Mouse (Mus musculus) yolk sac, embryonic 10.5 days (tissue): ENCODE results near the gene Scaper.

ENCODE experiments used
- DNase-seq: peaks from one replicate; pipeline ENCODE4 v3.0.0-alpha.2; 2017; ENCODE audit warnings: low spot score

Scaper gene

DNA sequence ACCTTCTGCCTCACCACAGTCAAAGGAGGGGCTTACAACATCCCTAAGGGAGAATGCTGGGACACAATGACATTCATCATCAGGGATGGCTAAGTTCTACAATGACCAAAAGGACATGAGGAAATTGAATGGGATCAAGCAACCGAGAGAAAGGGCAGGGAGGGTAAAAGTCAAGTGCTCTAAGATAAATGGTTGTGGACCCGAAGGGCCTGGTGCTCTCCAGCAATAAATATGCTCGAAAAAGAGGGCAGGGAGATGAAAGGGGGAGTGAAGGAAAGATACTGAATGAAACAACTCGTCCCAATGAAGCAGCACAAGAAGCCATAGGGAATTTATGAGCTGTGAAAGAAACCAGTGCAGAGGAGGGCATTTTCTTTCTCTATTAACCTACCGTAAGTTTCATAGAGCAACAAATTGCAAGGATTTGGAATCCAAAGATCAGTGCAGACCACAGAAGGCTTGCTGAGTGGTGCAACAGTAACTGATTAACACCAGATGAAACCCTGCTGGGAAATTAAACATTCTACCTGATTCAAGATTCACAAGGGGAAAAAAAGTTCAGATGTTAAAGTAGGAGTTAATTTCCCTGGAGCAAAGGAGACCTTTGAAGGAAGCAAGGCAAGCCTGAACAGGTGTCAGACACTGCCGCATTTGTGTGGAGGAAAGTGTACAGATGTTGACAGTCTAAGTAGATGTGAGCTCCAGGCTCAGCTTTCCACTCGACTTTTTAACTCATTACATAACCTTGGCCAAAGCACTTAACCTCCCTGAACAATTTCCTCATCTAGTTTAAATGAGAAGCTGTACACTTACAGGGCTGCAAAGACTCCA lies 329.0 kb downstream of the Scaper start:
- no peak for DNase-seq

DNA sequence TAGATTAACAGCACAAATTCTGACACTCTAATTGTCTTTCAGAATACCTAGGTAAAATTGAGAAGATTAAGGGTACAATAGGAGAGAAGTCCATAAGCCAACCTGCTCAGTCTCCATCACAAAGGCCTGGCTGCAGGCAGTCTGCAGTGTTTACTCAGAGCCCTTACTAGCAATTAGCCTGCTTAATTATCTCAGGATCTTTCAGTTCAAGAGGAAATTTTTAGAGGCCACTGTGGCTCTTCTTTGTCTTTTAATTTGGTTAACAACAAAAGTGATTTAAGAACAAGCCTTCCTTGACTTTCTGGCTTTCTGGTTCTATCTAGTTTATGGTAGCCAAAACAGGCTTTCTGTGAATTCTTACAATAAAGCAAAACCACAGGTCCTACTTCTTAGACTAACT lies 339.3 kb downstream of the Scaper start:
- DNase-seq: no peak

DNA sequence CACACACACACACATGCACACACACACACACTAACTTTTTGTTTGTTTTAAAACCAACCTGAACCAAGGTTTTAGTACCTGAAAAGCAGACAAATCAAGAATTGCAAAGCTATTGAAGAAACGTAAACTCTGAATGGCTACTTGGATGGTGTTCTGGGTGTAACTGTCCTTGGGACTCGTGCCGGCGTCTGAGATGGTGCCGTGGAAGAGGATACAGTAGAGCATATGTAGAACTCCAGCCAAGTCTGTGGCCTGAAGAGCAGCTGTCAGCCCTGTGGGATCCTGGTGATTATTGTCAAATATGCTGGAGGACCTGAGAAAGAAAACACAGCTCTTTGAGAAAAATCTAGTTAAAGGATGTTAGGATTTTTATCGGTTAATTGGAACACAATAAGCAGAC lies 351.8 kb downstream of the Scaper start:
- no peak for DNase-seq

DNA sequence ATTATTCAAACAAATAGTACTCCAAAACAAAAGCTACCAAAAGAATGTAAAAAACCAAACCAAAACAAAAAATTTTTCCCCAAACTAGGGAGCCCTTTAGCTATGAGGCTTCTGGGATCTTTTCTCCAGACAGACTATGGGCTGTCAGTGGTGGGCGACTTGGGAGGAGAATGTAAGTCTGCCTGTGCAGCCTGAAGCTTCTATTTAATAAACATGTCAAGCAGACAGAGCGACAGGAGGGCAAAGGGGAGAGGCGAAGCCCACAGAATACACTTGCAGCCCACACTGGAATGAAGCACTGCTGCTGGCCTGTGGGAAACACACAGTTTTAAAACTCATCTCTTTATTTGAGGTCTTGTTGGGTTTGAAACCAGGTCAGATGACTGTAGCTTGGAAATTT lies 356.5 kb downstream of the Scaper start:
- peak; percentile 7 for DNase-seq

DNA sequence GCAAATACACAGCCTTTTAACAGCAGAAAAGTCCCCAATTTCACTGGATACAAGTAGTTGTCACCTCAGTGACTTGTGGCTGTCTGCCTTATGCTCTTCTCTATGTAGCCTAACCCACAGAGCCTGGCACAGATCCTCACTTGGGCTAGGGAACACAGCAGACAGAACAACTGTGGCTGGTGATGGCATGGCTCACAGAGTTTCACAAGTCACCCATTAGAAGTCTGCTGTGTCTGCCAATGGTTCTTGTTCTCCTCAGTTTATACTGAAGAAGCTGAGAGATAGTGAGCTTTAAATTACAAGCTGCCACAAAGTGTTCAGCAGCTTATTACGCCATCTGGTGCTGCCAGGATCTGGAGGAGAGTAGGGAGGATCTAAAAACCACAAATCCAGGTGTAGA lies 361.3 kb downstream of the Scaper start:
- no peak for DNase-seq

DNA sequence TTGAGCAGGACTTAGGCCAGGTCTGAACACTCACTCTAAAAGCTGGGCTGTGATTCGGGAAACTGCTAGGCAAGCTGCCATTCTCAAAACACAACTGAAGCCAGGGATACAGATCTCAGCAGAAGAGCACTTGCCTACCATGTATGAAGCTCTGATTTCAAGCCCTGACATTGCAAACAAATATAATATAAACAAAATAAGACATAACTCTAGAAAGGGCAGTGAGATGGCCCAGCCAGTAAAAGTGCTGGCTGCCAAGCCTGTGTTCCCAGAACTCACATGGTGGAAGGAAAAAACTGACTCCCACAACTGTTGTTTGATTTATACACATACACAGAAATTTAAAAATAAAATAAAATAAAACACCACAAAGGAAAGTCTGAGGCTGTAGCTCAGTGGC lies 366.8 kb downstream of the Scaper start:
- DNase-seq: no peak

DNA sequence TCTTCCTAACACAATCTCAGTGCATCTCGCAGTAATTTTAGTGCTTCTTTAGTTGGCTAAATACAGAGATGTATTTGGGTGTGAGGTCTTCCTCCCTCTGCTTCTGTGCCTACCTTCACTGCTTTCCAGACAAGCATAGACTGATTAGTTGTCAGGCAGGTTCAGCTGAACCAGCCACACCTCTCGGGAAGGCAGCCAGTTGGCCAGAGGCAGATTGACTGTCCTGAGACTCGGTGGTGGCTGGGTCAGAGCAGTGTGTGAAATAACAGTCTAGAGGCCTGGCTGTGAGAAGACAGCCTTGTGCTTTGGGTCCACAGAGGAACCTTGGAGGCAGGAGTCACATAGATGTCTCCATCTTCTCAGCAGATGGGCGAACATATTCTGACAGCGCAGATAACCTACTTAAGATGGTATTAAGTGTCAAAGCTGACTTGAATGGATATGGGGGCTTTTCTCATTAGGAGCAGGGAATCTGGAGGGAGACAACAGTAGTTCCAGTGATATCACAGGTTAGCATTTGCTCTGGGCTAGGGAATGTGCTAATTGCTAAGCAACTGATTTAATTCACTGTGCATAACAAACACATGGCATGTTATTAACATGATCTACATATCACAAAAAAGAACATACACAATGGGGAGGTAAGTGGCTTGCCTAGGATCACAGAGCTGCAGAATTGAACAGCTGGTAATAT lies 369.3 kb downstream of the Scaper start:
- no peak for DNase-seq

DNA sequence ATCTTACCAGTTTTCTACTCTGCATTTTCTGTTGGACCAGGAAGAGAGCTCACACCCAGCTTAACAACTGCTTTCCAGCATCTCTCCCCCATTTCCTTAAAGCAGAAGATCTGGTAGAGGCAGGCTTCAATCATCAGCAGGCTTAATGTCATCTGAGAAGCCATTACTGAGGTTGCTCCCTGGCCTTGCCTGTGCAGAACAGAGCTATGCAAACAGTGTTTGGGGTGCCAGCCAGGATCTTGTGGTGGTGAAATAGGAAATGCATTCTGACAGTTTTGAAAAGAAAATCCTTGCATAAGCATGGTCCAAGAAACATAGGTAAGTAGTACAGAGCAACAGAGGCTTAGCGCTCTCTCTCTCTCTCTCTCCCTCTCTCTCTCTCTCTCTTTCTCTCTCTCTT lies 377.0 kb downstream of the Scaper start:
- no peak for DNase-seq

DNA sequence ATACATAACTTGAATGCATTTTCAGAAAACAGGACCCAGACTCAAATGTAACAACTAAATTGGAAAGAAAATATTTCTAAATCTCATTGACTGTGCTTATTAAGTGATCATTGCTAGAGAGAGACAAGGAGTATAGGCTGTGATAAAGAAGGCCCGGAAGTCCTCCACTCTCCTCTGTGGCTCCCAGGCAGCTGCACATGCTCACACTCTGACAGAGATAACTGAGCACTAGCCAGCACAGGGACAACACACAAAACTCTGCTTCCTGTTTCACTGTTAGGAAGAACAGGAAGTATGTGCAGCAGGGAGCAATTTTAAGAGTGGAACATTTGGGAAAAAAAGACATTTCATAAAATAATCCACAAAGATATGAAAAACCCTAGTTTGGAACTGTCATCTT lies 382.9 kb downstream of the Scaper start:
- no peak for DNase-seq

DNA sequence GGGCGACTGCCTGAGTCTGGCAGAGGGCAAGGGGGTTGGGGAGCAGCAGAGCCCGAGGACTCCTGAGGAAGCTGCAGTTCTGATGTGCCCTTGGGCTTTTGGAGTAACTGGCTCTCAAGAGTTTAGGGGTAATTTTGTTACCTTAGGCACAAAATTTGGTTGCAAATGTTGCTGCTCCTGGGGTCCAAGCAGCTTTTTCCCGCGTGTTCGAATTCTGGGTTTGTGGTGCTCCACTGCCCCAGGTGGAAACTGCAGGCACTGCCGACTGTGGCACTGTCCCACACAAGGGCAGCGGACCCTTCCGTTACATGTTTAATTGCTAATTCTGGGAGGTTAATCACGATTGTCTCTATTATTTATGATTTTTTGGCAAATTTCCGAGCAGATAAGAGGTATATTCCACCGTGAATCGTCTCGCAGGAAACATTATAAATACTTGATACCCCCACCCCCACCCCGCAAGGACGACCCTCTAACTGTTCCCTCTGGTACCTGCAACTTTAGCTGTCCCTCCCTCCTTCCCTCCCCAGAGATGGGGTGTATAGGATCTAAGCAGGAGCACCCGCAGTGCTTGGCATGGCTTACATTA lies 388.5 kb downstream of the Scaper start:
- no peak for DNase-seq

DNA sequence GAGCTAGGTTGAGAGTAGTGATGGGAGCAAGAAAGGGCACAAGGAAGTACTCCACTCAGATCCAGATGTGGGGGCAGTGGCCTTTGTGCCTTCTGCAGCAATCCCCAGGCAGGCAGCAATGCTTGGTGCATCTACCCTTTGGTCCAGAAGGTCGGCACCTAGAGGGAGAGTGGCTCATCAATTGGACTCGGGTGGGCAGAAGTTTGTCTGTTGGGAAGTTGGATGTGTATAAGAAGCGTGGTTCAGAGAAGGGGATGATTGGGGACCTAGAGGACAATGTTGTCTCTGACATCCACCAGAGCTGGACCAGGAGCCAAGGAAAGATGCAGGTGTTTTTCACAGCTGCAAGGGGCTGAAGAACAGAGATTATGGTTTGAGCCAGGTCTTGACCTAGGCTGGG lies 389.0 kb downstream of the Scaper start:
- DNase-seq: no peak

DNA sequence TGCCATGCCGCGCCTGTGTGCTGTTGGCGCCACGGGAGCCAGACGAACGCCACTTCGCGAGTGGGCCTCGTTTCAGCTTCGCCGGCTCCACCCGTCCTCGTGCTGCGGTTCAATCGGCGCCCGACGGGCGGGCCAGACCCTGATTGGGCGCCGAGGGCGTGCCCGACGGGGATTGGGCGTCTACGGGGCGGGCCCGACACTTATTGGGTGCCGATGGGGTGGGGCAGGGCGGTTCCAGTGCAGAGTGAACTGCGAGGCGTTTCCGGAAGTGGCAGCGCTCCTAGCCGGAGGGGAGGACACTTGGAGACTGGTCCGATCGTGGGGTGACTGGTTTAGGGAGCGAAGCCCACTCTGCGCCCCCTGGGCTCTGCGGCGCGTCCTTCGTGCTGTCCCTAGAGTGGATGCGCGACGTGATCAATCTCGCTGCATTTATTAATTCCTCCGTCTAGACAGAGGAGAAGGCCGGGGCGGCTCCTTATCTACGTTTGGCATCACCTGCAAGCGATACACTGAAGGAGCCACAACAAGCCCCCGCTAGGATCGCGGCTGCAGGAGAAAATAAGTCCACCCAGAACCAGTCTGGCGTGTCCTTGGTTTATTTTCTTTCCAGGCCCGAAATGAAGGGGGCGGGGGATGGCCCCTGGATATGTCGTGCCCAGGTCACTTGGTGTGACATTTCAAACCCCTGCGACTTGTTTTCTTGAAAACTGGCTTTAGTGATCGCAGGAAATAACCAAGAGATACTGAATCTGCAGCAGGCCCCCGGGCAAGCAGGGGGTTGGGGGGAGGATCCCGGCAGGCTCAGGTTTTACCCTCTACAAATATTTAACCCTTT lies 391.5 kb downstream of the Scaper start:
- DNase-seq: peak; percentile 42

DNA sequence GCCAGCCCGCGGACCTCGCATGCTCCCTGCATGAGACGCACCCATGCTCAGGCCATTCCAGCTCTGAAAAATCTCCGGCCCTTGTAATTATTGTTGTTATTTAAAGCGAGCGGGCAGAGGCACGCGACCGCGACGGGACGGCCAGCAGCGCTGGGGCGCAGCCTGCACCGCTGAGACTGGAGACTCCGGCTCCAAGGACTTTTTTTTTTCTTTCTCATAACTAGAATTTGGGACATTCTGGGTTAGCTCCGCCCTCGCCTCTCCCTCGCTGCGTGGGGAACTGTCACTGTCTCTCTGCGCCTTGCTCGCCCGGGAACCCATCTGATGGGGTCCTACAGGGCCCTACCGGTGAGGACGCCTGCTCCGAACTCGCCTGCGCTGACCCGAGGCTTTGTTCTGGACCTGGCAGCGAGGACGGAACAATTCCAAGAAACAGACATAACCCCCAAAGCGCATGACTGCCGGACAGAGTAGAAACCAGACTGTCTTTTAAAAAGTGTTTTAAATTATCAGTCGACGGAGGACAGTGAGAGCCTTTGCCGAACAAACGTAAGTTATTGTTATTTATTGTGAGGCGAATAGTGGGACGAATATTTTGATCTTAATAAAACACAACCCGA lies 392.3 kb downstream of the Scaper start:
- no peak for DNase-seq

DNA sequence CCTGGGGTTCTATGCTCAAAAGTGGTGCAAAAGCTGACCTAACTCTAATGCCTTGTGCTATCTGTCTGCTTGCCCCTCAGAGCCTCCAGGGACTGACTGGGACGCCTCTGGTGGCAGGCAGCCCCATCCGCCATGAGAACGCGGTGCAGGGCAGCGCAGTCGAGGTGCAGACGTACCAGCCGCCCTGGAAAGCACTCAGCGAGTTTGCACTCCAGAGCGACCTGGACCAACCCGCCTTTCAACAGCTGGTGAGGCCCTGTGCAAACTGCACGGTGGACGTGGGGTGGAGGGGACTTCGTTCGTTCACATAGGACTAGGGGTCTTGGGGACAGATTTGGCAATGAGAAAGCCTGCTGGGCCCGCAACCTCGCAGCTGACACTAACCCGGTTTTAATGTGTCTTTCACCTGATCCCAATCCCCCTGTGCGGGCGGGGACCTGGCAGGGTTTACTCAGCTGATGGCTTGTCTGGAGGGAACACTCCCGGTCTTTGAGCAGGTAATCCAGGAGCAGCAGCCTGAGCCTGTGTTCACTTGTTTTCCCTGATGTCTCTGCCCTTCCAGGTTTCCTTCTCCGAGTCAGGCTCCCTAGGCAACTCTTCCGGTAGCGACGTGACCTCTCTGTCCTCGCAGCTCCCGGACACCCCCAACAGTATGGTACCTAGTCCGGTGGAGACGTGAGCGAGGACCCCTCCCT lies 392.9 kb downstream of the Scaper start:
- DNase-seq: peak; percentile 32

DNA sequence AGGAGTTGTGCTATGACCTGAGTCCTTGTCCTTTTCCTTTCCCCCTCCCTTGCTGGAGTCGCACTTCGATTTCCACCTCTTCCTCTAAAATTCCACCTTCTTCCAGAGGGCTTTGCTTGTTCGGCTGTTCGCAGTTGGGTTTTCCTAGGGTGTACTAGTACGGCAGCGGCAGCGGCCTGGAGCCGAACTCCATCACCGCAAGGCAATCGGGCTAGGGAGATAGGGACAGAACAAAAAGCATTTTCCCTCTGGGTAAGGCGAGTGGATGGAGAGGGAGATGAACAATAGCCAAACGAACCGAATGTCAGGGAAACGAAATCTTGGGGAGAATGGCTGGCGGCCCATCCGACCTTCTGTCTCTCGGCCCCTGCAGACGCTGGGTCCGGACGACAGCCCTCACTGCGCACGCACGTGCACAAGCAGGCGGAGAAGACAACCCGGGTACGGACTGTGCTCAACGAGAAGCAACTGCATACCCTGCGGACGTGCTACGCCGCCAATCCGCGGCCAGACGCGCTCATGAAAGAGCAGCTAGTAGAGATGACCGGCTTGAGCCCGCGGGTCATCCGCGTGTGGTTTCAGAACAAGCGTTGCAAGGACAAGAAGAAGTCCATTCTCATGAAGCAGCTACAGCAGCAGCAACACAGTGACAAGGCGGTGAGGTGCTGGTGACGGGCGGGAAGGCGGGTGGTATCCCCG lies 394.1 kb downstream of the Scaper start:
- DNase-seq: peak; percentile 36

DNA sequence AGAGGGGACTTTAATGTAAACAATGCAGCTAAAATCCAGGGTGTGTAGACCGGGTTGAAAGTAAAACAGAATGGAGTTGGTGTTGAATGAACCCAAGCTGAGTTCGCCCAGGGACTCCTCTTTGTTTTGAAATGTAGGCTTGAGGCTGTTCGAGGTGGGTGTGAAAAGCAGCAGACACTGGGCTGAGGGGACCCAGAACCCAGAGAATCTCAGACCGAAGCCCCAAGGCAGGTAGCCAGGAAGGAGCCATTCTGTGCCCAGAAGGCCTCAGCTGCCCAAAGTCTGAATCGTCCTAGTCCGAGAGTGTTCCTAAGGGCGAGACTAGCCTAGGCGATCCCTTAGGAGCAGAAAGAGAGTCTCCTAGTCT lies 394.6 kb downstream of the Scaper start:
- no peak for DNase-seq

DNA sequence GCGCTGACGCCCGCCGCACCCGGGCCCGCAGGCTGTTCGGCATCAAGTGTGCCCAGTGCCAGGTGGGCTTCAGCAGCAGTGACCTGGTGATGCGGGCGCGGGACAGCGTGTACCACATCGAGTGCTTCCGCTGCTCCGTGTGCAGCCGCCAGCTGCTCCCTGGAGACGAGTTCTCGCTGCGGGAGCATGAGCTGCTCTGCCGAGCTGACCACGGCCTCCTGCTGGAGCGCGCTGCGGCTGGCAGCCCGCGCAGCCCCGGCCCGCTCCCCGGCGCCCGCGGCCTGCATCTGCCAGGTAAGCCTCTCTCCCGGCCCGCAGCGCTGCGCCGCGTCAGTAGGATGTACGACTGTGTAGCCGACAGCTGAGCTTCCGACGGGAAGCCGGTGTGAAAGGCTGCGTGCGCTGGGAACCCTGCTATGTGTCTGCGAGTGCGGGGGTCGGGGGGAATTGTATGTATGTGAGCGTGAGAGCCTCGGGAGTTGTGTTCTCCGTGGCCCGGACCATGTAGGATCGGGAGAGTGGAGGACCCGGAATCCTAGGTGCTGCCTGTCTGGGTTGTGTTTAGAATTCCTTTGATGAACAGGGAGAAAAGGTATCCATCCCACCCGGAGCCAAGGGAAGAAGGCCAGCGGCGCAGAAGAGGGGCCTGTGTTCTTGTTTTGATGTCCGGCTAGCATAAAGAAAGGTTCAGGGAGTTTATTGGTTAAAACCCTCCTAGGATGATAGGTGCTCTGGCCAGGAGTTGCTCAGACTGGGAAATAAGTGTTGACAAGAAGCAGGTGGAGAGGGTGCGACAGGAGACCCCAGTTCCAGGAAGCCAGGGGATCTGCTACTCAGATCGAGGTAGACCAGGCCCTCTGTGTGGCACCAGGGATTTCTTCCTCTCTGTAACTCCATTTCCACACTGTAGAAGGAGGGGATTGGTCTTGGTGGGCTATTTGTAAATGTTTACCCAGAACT lies 395.3 kb downstream of the Scaper start:
- no peak for DNase-seq

DNA sequence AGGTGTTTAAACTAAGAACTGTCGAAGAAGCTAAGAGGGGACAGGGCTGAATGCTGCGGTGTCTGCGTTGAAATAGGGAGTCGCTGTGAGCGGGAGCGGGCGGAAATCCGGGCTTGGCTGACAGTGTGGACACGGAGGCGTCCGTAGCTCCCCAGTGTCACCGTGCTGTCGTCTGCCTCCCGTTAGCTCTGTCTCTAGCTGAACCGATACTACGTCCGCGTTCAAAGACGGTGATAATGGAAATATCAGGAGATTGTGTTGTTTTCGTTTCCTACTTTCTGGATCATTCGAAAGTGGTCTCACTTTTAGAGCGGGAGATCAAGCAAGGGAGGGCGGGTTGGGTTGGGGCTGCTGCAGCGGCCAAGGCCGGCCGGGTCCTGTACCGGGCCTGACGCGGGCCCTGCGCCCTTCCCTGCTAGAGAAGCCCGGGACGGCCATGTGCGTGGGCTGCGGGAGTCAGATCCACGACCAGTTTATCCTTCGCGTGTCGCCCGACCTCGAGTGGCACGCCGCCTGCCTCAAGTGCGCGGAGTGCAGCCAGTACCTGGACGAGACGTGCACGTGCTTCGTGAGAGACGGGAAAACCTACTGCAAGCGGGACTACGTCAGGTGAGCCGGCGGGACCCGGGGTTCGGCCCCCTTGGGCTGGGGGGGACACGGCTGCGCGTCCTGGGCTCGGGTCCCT lies 396.1 kb downstream of the Scaper start:
- DNase-seq: peak; percentile 36

DNA sequence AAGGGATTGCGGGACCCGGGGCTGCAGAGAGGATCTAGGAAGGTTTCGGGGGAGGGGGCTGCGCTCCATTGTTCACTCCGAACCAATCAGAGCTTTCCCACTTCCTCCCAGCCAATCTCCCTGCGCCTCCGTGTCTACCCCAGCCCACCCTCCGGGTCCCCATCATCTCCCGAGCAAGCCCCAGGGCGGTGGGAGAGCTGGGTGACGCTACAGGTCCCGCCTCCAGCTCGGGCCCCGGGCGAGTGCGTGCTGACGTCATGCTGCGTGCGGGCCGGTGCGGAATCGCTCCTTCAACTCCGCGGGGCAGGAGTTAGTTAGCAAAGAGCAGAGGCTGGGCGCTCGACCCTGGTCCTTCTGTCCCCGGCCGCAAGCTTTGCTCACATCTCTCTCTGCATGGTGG lies 397.0 kb downstream of the Scaper start:
- peak; percentile 83 for DNase-seq
